Mouse (Mus musculus) C2C12 (cell line): ENCODE results near the gene Ghrhr.

Experiments used
- CEBPB ChIP-seq: IDR thresholded peaks from one replicate; pipeline ENCODE4 v1.6.1; 2011; ENCODE audit warnings: low read depth, mild to moderate bottlenecking, control low read depth, moderate library complexity
- CTCF ChIP-seq: IDR thresholded peaks from one replicate; pipeline ENCODE4 v1.5.1; 2011; ENCODE audit not compliant: control insufficient read depth, insufficient read depth, insufficient read length
- FOSL1 ChIP-seq: IDR thresholded peaks from one replicate; pipeline ENCODE4 v1.8.0; 2011; ENCODE audit warnings: mild to moderate bottlenecking, low read length; ENCODE audit not compliant: poor library complexity, insufficient read depth, severe bottlenecking
- MAX ChIP-seq: IDR thresholded peaks from one replicate; pipeline ENCODE4 v1.6.1; 2011; ENCODE audit warnings: mild to moderate bottlenecking, control low read depth
- MYOD1 ChIP-seq: IDR thresholded peaks from one replicate; pipeline ENCODE4 v1.6.1; 2011; ENCODE audit warnings: low read depth; ENCODE audit not compliant: control insufficient read depth, insufficient read length
- MYOG ChIP-seq: IDR thresholded peaks from one replicate; pipeline ENCODE4 v1.6.1; 2011; ENCODE audit not compliant: control insufficient read depth, insufficient read length; ENCODE audit errors: extremely low read depth
- USF1 ChIP-seq: IDR thresholded peaks from one replicate; pipeline ENCODE4 v1.6.1; 2011; ENCODE audit warnings: low read depth, mild to moderate bottlenecking, control low read depth, moderate library complexity

DNA sequence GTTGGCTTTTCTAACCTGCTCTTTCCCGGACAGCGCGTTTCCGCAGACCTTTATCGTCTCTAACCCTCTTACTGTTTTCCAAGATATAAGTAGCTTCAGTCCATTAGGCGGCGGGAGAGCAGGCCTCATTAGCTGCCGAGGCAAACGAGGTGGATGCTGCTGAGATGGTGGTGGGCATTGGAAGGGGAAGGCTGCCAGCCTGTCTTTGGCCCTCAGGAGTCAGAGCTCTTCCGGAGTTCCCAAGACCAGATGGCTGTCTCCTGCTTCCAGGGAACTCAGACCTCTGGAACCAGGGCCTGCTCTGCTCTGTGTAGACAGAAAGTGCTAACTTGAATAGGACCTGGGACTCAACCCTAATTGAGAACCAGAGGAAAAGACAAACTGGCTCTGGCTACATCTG, 32.6 kb upstream of the Ghrhr start:
- no peak for TF ChIP-seq CTCF
- TF ChIP-seq CEBPB: no peak
- TF ChIP-seq MYOG: no peak
- TF ChIP-seq MYOD1: no peak
- TF ChIP-seq FOSL1: no peak
- no peak for TF ChIP-seq MAX
- TF ChIP-seq USF1: no peak
